Mouse (Mus musculus) thymus, postnatal 25 days (tissue): ENCODE results near the gene Gjc1.

Experiments
- DNase-seq: peaks from one replicate; pipeline ENCODE4 v3.0.0; 2022

Gene Gjc1

GRCm38 (mm10) chr11:102770662-102771435 is 48.7 kb downstream of the Gjc1 start:
- DNase-seq = no peak

GRCm38 (mm10) chr11:102769993-102770661 is 49.4 kb downstream of the Gjc1 start:
- DNase-seq = no peak

- no peak for DNase-seq
These were observed 50.4 kb downstream of the Gjc1 start for GRCm38 (mm10) chr11:102769141-102769540.

- DNase-seq = no peak
These were observed 52.3 kb downstream of the Gjc1 start for GRCm38 (mm10) chr11:102767055-102767670.

- no peak for DNase-seq
These were observed 54.1 kb downstream of the Gjc1 start for GRCm38 (mm10) chr11:102765416-102765815.

GRCm38 (mm10) chr11:102763009-102763767 is 56.3 kb downstream of the Gjc1 start:
- no peak for DNase-seq

- DNase-seq = no peak
These were observed 57.3 kb downstream of the Gjc1 start for GRCm38 (mm10) chr11:102762248-102762647.

GRCm38 (mm10) chr11:102761309-102762210 is 57.9 kb downstream of the Gjc1 start, which contains the start of gene Adam11:
Gene Adam11, plus strand, starts transcription at chr11:102761439.
- DNase-seq = peak; percentile 19

GRCm38 (mm10) chr11:102760805-102761308 is 58.6 kb downstream of the Gjc1 start:
- no peak for DNase-seq

- no peak for DNase-seq
These were observed 60.5 kb downstream of the Gjc1 start for GRCm38 (mm10) chr11:102758977-102759376.

GRCm38 (mm10) chr11:102755391-102755790 is 64.1 kb downstream of the Gjc1 start:
- DNase-seq = no peak

- peak; percentile 61 for DNase-seq
These were observed 65.1 kb downstream of the Gjc1 start for GRCm38 (mm10) chr11:102754416-102754815.

GRCm38 (mm10) chr11:102753591-102754324 is 65.7 kb downstream of the Gjc1 start:
- peak; percentile 79 for DNase-seq

GRCm38 (mm10) chr11:102752896-102753590 is 66.5 kb downstream of the Gjc1 start:
- peak; percentile 19 for DNase-seq

GRCm38 (mm10) chr11:102749712-102750111 is 69.8 kb downstream of the Gjc1 start:
- no peak for DNase-seq
